Mouse (Mus musculus) right cerebral cortex, postnatal 10 days (tissue): Measurements from ENCODE around the gene Arf6.
"Not testable (repeated sequence)": the region's sequence is repeated elsewhere in the genome, so short reads cannot be mapped to it uniquely, and the experiment has no call there.

Experiments
- DNase-seq, 2 experiments: peaks; one replicate each; pipeline ENCODE4 v3.0.0; 2021; ENCODE audit warnings: low spot score in 2 of 2

Arf6 gene

DNA sequence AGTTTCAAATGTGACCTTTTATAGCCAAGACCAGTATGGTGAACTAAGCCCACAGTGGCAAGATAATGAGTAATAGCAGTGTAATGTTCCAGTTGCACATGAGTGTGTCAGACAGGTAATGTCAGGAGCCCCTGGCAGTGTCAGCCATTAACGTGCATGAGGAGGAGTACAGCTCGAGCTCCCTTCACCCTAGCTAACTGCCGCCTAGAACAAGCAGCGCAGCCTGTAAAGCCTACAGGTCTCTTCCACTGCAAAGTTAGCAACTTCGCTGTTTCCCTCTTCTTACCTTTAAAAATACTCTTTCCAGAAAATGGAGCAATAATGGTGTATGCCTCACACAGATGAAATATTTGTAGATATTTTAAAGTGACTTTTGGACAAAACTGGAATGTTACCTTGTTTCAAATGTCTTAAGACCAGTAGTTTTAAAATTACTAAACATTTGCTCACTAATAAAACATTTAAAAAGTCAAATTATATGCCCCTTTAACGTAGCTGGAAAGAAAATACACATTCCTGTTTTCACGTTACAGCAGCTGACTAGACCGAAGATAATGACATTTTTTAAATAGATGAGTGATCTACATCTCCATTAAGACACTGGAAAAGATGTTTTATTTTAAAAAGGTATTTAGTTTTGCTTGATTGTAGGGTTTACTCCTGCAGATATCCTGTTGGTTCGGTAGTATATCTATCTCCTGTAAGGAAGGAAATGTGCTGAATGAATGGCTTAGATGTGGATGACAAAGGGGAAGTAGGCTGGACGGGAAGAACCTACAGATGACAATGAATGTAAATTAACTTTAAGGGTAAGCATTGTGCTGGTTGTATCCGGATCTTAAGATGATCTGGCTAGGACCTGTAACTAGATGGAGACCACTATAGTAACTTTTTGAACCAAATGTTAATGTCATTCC, 2.2 kb downstream of the Arf6 start:
- DNase-seq: no peak

DNA sequence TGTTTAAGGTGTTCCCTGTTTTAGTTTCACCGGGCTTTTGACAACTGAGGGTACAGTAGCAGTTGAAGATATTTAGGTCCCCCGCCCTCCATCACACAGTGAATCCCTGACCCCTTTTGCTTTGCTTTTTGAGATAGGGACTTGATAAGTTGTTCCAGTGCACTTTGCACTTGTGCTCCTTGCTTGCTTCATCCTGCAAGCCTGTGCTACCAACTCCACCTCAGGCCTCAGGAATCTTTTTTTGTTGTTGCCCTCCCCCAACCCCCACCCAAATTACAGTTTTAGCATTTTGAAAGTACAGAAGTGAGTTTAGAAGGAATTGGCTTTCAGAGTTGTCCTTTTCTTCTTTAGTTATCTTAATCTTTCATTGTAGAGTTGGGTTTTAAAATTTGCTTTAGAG, 4.2 kb downstream of the Arf6 start:
- no peak for DNase-seq

DNA sequence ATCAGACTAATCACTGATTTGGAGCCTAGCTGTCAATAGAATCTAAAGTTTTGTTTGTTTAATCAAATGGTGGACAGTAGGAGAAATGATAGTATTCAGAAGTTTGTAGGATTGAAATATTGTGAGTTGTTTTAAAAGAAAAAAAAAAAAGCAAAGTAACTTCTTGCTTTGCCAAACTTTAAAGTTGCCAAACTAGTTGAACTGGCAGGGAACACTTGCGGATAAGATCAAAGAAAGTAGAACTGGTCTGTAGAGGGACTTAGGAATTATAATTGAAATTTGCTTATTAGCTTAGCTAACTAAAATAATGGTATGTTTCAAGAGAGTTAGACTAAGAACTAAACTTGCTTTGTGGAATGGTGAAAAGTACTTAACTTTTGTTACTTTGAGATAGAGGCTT, 5.2 kb downstream of the Arf6 start:
- DNase-seq: no peak

DNA sequence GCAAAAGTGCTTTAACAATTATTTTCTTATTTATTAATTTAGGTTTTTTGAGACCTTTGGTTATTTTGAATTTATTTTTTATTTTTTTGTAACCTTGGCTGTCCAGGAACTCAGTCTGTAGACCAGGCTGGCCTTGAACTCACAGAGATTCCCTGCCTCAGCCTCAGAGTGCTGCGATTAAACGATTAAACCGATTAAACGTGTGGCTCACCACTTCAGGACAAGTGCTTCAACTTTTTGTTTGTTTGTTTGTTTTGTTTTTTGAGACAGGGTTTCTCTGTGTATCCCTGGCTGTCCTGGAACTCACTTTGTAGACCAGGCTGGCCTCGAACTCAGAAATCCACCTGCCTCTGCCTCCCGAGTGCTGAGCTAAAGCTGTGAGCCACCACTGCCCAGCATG, 5.7 kb downstream of the Arf6 start:
- DNase-seq: not testable (repeated sequence)

DNA sequence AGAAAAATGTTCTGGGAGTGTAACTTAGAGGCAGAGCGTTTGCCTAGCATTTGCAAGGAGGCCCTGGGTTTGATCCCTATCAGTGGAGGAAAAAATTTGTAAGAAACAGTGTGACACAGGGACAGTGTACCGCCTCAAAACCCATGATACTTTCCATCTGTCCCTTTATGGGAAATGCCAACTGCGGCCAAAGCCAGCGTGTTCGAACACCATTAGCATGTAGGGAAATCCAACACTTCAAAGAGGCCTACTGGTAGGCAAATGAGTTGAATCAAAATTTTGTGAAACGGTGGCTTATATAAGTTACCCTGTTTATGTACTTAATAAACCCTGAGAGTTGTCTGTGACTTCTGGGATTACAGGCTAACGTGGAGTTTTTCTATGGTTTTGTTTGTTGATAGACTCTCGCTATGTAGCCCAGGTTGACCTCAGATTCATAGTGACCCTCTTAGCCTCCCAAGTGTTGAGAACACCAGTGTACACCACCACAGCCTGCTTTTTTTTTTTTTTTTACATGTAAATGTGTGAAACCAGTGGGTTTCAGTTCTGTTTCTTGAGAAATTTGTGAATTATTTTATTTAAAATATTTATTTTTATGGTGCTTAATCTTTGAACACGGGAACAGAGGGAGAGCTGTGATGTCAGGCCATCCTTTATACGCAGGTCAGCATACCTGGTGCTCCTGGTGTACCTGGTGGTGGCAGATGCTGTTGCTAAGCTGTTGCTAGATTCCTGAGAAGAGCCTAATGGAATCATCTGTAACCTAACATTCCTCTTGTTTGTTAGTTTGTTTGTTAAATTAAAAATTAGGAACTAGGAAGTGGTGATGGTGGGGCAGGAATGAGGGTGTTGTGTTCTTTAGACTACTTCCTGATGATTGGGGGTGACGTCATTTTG, 6.9 kb downstream of the Arf6 start:
- no peak for DNase-seq

DNA sequence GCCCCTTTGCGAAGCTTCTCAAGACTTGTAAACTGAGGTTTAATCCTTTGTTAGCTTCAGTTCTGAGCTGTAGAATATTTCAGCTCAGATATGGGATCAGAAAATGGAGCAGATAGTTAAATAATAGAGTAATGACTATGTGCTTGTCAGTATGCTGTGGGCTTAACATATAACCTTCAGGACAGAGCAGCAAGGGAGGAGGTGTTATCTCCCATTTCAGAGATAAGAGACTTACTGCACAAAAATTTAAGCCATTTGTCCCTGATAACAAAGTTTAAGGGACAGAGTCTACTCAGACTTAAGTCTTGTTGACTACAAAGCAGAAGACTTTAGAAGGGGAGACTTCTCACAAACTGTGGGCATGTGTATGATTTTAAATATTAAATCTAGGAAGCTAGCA, 10.9 kb downstream of the Arf6 start:
- DNase-seq: no peak

DNA sequence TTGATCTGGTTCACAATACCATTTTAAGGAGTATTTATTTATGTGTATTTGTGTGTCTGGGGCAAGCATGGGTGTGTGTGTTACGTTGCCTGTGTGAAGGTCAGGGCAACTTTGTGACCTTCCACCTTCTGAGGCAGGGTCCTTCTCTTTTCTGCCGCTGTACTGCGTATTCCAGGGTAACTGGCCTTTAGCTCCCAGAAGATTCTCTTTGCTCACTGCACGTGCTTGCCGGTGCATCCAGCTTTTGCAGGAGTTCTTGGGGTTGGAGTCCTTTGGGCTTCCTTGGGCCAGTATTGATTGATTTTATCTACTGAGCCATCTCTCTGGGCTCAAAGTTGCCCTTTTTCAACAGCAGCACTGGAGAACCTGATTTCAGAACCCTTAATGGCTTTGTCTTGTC, 12.7 kb downstream of the Arf6 start:
- no peak for DNase-seq

DNA sequence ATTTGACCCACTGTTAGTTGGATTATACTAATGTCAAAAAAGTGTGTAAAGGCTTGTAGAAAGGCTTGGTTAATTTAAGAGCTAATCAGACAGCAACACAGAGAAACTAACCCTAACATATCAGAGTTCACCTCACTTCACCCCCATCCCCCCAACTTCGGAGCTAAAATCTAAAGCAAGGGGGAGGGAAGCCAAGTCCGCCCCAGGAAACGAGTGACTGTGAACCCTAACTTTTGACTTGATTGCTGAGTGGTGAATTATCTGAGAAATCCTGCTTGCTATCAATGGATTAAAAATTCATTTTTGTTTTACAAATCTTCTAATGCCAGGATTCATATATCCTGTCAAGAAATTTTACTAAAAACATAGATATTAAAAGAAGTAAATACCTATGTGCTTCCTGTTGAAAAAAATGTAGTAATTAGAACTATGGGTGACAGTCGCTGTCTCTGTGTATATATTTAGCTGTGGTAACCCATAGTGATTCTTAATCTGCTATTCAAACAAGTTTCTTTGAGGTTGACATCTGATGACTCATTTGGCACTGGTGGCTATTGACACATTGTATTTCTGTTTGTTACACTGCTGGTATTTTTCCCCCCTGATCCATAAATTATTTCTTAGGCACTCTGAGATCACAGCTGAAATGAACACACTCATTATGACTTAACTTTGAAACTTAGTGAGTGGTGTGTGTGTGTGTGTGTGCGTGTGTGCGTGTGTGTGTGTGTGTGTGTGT, 13.8 kb downstream of the Arf6 start:
- DNase-seq: no peak

DNA sequence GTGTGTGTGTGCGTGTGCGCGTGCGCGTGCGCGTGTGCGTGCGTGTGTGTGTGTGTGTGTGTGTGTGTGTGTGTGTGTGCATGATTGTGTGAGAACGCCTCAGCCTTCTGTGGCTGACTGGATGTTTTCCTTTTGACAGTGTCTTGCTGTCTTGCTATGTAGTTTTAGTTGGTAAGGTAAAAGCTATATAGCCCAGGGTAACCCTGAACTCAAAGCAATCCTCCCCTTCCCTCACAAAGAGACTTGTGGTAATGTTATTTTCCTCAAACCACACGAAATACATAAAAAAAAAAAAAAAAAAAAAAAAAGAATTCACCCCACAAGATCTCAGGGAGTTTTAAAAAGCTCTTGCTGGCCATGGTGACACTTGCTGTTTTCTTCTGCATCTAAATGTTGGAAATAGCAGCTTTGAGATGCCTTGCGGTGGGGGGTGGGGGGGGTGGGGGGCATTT, 14.4 kb downstream of the Arf6 start:
- not testable (repeated sequence) for DNase-seq

DNA sequence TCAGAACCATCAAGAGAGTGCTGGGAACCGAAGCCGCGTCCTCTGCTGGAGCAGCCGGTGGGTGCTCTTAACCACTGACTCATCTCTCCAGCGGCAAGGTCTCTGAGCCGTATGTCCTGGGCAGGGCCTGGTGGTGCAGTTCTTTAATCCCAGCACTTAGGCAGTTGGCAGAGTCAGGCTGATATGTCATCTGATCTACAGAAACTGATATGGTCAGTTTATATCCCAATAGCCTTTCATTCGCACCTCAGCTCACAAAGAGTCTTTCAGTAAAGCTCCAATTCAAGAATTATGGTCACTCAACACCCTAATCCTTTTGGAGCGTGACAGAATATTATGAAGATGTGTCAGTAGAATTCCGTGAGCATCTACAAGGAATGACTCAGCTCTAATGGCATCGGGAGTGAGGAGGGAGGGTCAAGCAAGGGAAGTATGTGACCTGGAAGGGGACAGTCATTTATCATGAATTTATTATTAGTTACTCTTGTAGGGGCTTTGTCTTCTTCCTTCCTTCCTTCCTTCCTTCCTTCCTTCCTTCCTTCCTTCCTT, 16.4 kb downstream of the Arf6 start:
- no peak for DNase-seq

DNA sequence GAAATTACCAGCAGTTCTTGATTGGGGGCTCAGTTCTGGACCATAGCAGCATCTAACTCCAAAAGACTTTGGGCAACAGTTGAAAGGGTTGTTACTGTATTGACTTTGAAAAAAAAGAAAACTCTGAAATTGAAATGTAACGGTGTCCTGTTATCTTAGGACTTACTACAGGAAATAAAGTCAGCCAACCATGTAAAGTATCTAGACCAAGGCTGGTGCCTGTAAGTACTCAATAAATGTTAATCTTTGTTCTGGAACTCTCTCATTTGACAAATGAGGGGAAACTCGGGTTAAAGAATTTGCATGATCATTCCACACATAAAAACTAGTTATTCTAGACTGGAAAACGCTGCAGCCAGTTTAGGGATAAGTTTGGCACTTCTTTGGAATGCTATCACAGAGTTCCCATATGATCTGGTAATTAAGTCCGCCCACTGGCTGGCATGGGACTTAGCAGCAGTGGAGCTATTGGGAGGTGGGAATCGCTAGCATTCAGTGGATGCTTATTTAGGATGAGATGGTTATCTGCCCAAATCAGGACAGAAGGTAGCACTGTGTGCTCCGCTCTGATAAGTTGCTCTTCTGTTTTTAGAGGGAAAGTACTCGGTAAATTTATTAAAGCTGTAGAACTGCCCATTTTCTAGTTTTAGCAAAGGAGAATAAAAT, 17.5 kb downstream of the Arf6 start:
- DNase-seq: peak; percentile 52 to 64

DNA sequence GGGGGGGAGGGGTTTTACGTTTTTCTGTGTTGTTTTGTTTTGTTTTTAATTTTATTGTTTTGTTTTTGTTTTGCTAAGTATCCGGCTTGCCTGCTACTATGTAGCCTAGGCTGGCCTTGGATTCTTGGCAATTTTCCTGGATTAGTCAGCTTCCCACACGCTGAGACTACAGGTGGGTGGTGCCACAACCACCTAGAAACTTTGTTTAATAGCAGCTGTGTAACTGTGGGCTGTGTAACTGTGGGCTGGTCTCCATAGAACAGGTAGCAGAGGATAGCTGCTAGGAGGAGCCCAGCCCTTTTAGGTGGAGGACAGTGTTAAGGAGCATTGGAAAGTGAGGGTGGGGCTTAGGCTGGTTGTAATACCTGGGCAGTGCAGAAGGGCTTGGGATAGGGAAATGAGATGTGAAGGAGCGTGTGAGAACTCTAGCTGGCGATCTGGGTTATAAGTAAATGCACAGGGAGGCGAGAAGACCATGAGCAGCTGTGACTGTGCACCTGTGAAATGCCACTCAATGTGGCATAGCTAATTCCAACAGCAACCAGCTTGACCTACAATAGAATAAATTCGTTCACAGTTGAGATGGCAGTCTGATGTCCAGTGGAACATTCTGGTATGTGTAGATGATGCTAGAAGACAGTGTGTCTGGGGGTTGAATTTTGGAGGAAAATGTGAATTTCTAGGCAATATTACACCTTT, 18.2 kb downstream of the Arf6 start:
- DNase-seq: no peak

DNA sequence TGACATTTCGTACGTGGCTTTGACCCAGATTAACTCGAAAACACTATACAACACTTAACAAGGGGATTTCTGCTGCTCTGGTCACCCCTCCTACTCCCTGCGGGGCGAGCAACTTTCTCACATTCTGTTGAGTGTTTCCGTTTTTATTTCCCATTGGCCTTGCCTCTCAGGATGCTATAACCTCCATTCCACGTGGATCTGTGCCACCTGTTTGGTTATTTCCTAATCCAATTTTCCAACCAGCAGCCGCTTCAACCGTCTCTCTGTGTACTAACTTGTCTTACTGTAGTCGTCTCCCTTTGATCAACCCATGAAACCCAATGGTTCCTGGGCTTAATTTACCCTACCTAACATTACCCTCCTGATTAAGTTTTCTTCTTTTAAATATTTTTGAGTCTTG, 21.1 kb downstream of the Arf6 start:
- DNase-seq: no peak

DNA sequence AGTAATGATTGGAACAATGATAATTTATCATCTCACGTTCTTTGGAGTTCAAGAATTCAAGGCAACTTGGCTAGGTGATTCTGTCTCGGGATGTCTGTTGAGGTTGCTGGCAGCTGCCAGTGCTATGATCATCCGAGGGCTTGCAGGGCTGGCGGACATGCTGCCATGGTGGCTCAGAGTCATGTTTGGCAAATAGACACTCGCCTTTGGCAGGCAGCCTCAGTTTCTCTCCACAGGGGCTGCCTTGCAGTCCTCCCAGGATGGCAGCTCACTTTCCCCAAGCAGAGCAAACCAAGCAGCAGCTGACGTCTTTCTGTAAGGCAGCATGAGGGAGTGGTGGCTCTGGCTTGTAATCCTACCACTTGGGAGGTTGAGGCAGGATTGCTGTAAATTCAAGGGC, 22.5 kb downstream of the Arf6 start:
- peak in 1 of 2 experiments; percentile 29 for DNase-seq

DNA sequence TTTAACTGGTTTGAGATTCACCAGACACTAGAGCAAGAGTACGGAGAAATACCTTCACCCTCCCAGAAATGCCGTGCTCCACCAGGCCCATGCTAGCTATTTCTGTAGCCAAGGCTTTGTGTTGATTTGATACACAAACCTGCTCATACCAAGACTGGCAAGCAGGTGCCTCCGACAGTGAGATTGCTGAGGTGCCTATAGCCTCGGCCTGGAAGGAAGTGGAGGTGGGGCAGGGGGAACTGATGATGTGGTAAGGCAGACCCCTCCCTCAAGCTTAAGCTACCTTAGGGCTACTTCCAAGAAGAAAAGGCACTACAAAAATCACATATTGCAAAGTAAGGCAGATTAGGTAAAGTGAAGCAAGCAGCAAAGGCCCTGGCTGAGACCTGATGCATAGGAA, 28.4 kb downstream of the Arf6 start:
- DNase-seq: no peak

DNA sequence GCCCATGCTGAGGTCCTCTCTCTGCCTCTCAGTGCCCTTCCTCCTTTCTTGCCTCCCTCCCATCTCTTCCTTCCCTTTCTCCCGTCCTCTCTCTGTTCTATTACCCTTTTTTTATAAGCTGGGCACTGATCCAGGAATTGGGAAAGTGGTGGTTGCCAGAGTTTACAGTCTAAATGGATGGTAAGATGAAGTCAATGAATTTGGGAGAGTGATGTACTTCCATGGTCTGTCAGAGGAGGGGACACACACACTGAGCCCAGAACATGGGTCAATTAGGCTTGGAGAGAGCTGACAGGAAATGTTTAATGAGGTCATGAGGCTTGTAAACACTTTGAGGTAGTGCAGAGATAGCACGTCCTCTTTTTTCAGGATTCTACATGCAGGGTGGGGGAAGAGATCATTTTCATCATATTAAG, 28.9 kb downstream of the Arf6 start:
- no peak for DNase-seq

DNA sequence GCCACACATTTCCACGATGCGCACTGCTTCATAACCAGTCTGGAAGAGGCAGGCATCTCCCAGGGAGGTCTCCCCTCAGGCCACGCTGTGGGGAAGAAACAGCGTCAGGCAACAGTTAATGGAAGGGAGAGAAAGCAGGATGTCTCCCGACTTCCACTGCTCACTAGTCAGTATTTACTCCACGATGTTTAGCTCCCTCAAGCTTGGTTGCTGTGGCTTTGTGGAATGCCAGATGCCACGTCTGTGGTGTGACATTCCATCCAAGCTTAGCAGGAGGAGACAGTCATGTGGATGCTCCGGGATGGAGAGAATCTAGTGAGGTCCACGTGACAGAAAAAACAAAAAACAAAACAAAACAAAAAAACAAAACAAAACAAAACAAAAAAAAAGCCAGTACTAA, 30.1 kb downstream of the Arf6 start:
- DNase-seq: no peak

DNA sequence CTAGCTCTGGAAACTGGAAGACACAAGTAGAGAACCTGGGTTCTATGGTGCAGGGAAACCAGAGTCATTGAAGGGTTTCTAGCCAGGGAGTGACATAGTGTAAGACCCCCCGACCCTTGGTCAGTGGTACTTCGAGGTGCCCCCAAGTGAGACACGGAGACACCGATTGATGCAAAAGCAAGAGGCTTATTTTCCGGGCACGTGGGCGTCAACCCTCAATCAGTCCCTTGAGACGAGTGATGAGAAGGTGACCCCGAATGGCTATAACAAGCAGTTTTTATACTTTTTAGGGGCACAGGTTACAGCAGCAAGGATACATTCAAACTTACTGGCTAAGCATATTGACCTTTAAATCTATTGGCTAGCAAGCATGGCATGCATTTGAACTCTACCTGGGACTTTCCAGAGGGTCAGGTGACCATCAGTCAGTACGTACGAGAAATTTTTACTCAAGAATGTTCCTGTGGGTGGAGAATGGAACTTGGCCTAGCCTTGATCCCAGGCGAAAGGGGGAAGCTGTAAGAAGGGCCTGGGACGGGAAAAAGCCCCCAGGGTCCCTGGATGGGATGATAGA, 30.7 kb downstream of the Arf6 start:
- no peak for DNase-seq

DNA sequence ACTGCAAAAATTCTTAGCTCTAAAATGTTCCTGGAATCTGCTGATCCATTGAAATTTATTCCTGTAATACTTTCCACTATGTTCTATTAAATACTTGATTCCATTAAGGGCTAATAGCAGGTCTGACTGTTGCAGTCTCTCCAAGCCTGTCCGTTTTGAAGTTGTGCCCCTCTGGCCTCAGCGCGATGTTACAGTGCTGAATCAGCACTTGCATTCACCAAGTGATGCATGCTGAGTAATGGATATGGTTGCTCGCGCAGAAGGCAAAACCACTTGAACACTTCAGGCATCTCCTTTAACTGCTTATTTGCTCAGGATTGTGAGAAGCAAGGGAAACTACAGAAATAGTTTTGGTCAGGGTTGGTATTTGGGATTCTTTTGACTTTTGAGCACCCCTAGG, 38.8 kb downstream of the Arf6 start:
- no peak for DNase-seq

DNA sequence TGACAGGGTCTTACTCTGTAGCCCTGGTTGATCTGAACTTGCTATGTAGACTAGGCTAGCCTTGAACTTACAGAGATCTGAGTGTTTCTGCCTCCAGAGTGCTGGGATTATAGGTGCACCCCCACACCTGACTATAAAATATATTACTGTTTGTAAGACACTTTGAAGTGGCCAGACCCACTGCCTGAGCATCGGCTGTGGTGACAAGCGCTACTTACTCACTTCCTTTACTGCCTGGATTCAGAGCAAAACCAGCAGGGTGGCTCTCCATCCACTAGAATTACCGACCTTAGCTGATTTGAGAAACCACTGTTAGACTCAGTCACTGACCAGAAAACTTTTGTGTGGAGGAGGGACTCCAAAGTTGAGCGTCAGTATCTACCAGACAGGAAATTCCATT, 40.0 kb downstream of the Arf6 start:
- DNase-seq: no peak
